Mouse (Mus musculus) ovary, postnatal 10 days (tissue): ENCODE measurements at regions not wholly inside any gene's neighbourhood (a gene's known extent, or its start where the extent isn't known, plus 50 kb on each side); places are given as distances from the start of the nearest gene placed in this dataset.
A peak's percentile ranks its signal among the peaks of the same experiment; 100 is the strongest.

Source experiments
- DNase-seq: peaks from one replicate; pipeline ENCODE4 v3.0.0; 2022; ENCODE audit warnings: low spot score

- no peak for DNase-seq
Observed at GRCm38 (mm10) chr13:57282816-57283215, 387.0 kb upstream of the Trpc7 start.

GRCm38 (mm10) chr13:57281941-57282710 lies 386.3 kb upstream of the Trpc7 start:
- no peak for DNase-seq

- no peak for DNase-seq
Observed at GRCm38 (mm10) chr13:57281504-57281903, 385.7 kb upstream of the Trpc7 start.

- DNase-seq: no peak
Observed at GRCm38 (mm10) chr13:57278580-57278979, 382.8 kb upstream of the Trpc7 start.

GRCm38 (mm10) chr13:57277076-57277475 lies 381.3 kb upstream of the Trpc7 start:
- no peak for DNase-seq

- no peak for DNase-seq
Observed at GRCm38 (mm10) chr13:57275871-57276270, 380.1 kb upstream of the Trpc7 start.

GRCm38 (mm10) chr13:57273593-57273992 lies 377.8 kb upstream of the Trpc7 start:
- no peak for DNase-seq

GRCm38 (mm10) chr13:57269614-57270013 lies 373.8 kb upstream of the Trpc7 start:
- no peak for DNase-seq

- DNase-seq: peak; percentile 61
Observed at GRCm38 (mm10) chr13:57259920-57260319, 364.1 kb upstream of the Trpc7 start.

GRCm38 (mm10) chr13:57259474-57259873 lies 363.7 kb upstream of the Trpc7 start:
- no peak for DNase-seq

GRCm38 (mm10) chr13:57255920-57256319 lies 360.1 kb upstream of the Trpc7 start:
- DNase-seq: no peak

- DNase-seq: no peak
Observed at GRCm38 (mm10) chr13:57249851-57250250, 354.1 kb upstream of the Trpc7 start.

- no peak for DNase-seq
Observed at GRCm38 (mm10) chr13:57249401-57249800, 353.6 kb upstream of the Trpc7 start.

- DNase-seq: no peak
Observed at GRCm38 (mm10) chr13:57246238-57246963, 350.6 kb upstream of the Trpc7 start.

GRCm38 (mm10) chr13:57236917-57237316 lies 341.1 kb upstream of the Trpc7 start:
- DNase-seq: no peak

GRCm38 (mm10) chr13:57236211-57236610 lies 340.4 kb upstream of the Trpc7 start:
- no peak for DNase-seq

- no peak for DNase-seq
Observed at GRCm38 (mm10) chr13:57232906-57233305, 337.1 kb upstream of the Trpc7 start.

- DNase-seq: no peak
Observed at GRCm38 (mm10) chr13:57231666-57232065, 335.9 kb upstream of the Trpc7 start.

GRCm38 (mm10) chr13:57230253-57230652 lies 334.5 kb upstream of the Trpc7 start:
- DNase-seq: no peak

- no peak for DNase-seq
Observed at GRCm38 (mm10) chr13:57221092-57221491, 325.3 kb upstream of the Trpc7 start.

- no peak for DNase-seq
Observed at GRCm38 (mm10) chr13:57216161-57216560, 320.4 kb upstream of the Trpc7 start.

- DNase-seq: no peak
Observed at GRCm38 (mm10) chr13:57212251-57212650, 316.5 kb upstream of the Trpc7 start.

GRCm38 (mm10) chr13:57191195-57191594 lies 295.4 kb upstream of the Trpc7 start:
- no peak for DNase-seq
